10 mouse cellular contexts compared by ENCODE assay signal in the genomic region with DNA sequence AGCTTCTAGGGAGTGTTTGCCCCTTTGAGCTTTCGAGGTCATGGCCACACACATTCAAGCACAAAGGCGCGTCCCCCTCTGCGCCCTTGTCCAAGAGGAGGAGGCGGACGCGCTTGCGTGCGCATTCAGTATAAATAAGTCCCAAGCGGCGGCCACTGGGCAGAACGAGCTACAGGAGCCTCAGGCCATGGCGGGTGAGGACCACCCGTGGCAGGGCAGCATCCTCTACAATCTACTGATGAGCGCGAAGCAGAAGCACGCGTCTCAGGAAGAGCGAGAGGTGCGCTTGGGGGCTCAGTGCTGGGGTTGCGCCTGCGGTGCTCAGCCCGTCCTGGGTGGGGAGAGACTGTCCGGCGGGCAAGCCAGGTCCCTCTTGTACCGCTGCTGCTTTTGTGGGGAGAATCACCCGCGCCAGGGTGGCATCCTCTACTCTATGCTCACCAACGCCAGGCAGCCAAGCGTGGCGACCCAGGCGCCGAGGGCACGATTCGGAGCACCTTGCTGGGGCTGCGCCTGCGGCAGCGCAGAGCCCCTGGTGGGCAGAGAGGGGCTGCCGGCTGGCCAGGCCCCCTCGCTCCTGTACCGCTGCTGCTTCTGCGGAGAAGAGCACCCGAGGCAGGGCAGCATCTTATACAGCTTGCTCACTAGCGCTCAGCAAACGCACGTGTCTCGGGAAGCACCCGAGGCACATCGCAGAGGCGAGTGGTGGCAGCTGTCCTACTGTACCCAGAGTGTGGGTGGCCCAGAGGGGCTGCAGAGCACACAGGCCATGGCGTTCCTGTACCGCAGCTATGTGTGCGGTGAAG. TPM values are rescaled to one million over a fixed set of nuclear protein-coding genes. Genes with fewer than 3 reads are reported as not detected.
DNase-seq lines count a peak whose midpoint lies in the region; ATAC-seq lines count a peak whose summit lies in the region.
"Had no signal": no experiment of that assay in that cellular context is flagged by ENCODE, and none has a peak within 500 bp of the region (broad histone marks: within the 10 kb centered on the region; RNA-seq: fewer than 3 reads in every experiment).

A gene (plus strand): TSS at position 151 of the 806 bp plus-strand sequence.

- no peak within 1 kb of the TSS for H3K27ac ChIP-seq in heart, embryonic 14.5 days (replicated peaks in 1 of 2; ENCODE audit: control insufficient read depth in 1 of 2, insufficient read depth in 1 of 2, low read depth in 2 of 2, low read length in 2 of 2)
- H3K27ac ChIP-seq in forebrain, embryonic 13.5 days, result no peak within 1 kb of the TSS
- peak within 1 kb of the TSS; percentile 64 for H3K27ac ChIP-seq in midbrain, embryonic 10.5 days (replicated peaks)

- no peak for DNase-seq in heart, adult 18-20 months
- DNase-seq in ZHBTc4 (ENCODE audit: low read depth, low spot score), result peak; percentile 85
- peak; percentile 51 for DNase-seq in midbrain, embryonic 10.5 days (ENCODE audit: low spot score)
- DNase-seq in yolk sac, embryonic 10.5 days (ENCODE audit: low spot score), result no peak
- no peak for DNase-seq in layer of hippocampus, adult 9-11 months

- peak within 1 kb of the TSS; percentile 23 to 31 for H3K4me3 ChIP-seq in heart, embryonic 14.5 days (ENCODE audit: control insufficient read depth in 1 of 2, insufficient read depth in 1 of 2, low read depth in 1 of 2, low read length in 2 of 2)
- H3K4me3 ChIP-seq in forebrain, embryonic 13.5 days, result peak within 1 kb of the TSS; percentile 44
- peak within 1 kb of the TSS; percentile 60 for H3K4me3 ChIP-seq in midbrain, embryonic 10.5 days

- no peak for ATAC-seq in heart, embryonic 14.5 days (ENCODE audit: insufficient number of reproducible peaks, insufficient read depth, low FRiP score, low read depth)
- peak; percentile 75 for ATAC-seq in forebrain, embryonic 13.5 days
- ATAC-seq in erythroid progenitor cell, adult 5-6 weeks (replicated peaks; ENCODE audit: low FRiP score, poor library complexity, severe bottlenecking), result no peak

- no peaks in the 10 kb centered on the region for H3K4me1 ChIP-seq in heart, embryonic 14.5 days (ENCODE audit: control insufficient read depth in 2 of 2, insufficient read depth in 2 of 2, low read length in 2 of 2)
- no peaks in the 10 kb centered on the region for H3K4me1 ChIP-seq in forebrain, embryonic 13.5 days
- peaks cover 3% of the 10 kb centered on the region; the same call in 1 of the 2 replicates for H3K4me1 ChIP-seq in midbrain, embryonic 10.5 days

- no peaks in the 10 kb centered on the region for H3K9me3 ChIP-seq in heart, embryonic 14.5 days (ENCODE audit: control insufficient read depth, low read length)
- no peaks in the 10 kb centered on the region for H3K9me3 ChIP-seq in forebrain, embryonic 13.5 days (replicated peaks)
- no peaks in the 10 kb centered on the region for H3K9me3 ChIP-seq in midbrain, embryonic 10.5 days (replicated peaks)

- no peaks in the 10 kb centered on the region for H3K36me3 ChIP-seq in heart, embryonic 14.5 days (ENCODE audit: control insufficient read depth, insufficient read depth, low read length)
- no peaks in the 10 kb centered on the region for H3K36me3 ChIP-seq in forebrain, embryonic 13.5 days (ENCODE audit: poor library complexity, severe bottlenecking)
- H3K36me3 ChIP-seq in midbrain, embryonic 10.5 days, result no peaks in the 10 kb centered on the region
- H3K36me3 ChIP-seq: G1E had no signal

- 29% methylated on average over 53 of the region's 53 CpGs for WGBS in heart, embryonic 14.5 days
- 27% methylated on average over 48 of the region's 53 CpGs for WGBS in forebrain, embryonic 13.5 days
- WGBS in midbrain, embryonic 10.5 days, result 19% methylated on average over 53 of the region's 53 CpGs

- H3K27me3 ChIP-seq in heart, embryonic 14.5 days (ENCODE audit: control insufficient read depth, insufficient read depth, low read length), result peaks cover 26% of the 10 kb centered on the region
- H3K27me3 ChIP-seq in forebrain, embryonic 13.5 days, result peaks cover 23% of the 10 kb centered on the region
- H3K27me3 ChIP-seq in midbrain, embryonic 10.5 days (ENCODE audit: low read depth, poor library complexity, severe bottlenecking), result peaks cover 52% of the 10 kb centered on the region

- H3K4me2 ChIP-seq in heart, embryonic 14.5 days (ENCODE audit: low read length), result peak within 1 kb of the TSS; percentile 66
- peak within 1 kb of the TSS; percentile 77 for H3K4me2 ChIP-seq in forebrain, embryonic 13.5 days

- no peak within 1 kb of the TSS for H3K9ac ChIP-seq in heart, embryonic 14.5 days (ENCODE audit: low read length)
- H3K9ac ChIP-seq in forebrain, embryonic 13.5 days, result 0 out of 2 replicates have a peak within 1 kb of the TSS, but pooled peaks have one; percentile 34

RNA-seq across cellular contexts. Expression of the gene that starts here (rescaled TPM):
- polyA plus RNA-seq in heart, embryonic 14.5 days (2014; fragmentation: Nextera tagmentation; extraction: Ambion mirVana), result not detected in 2 replicates
- total RNA-seq in heart, adult 18-20 months (2021), result not detected
- 0.59 and 0.94 TPM in 2 replicates for polyA plus RNA-seq in forebrain, embryonic 13.5 days (2015; fragmentation: Nextera tagmentation; extraction: Ambion mirVana)
- polyA plus RNA-seq in midbrain, embryonic 10.5 days (2016; fragmentation: Nextera tagmentation; extraction: Ambion mirVana), result 4.1 and 5.2 TPM in 2 replicates
- not detected in 2 replicates for total RNA-seq in erythroid progenitor cell, adult 5-6 weeks (2015; ENCODE audit: low replicate concordance)
- not detected in 2 replicates for total RNA-seq in erythroid progenitor cell, adult 5-6 weeks (2017; ENCODE audit: low replicate concordance)
- total RNA-seq: G1E had no signal
- polyA plus RNA-seq: G1E; gonadal fat pad, adult 2 months had no signal

Comparison
In these comparisons a context has a peak if more than half of its experiments do, and no peak if none do; other contexts are left out.
1. Peak in ATAC-seq, H3K4me3 ChIP-seq, H3K9ac ChIP-seq and H3K4me2 ChIP-seq in forebrain, embryonic 13.5 days; RNA of the gene not detected or under 1 TPM.
2. DNase-seq: peak in ZHBTc4 (single experiment) and midbrain, embryonic 10.5 days (single experiment); none in heart, adult 18-20 months (0 of 2), yolk sac, embryonic 10.5 days (single experiment) and layer of hippocampus, adult 9-11 months (single experiment).
3. Peak in every context shown above with its lines, with median percentiles within 50 percentile points of each other: H3K4me3 ChIP-seq.